Mouse (Mus musculus): ENCODE measurements around the gene L3hypdh.

Gene L3hypdh

DNA sequence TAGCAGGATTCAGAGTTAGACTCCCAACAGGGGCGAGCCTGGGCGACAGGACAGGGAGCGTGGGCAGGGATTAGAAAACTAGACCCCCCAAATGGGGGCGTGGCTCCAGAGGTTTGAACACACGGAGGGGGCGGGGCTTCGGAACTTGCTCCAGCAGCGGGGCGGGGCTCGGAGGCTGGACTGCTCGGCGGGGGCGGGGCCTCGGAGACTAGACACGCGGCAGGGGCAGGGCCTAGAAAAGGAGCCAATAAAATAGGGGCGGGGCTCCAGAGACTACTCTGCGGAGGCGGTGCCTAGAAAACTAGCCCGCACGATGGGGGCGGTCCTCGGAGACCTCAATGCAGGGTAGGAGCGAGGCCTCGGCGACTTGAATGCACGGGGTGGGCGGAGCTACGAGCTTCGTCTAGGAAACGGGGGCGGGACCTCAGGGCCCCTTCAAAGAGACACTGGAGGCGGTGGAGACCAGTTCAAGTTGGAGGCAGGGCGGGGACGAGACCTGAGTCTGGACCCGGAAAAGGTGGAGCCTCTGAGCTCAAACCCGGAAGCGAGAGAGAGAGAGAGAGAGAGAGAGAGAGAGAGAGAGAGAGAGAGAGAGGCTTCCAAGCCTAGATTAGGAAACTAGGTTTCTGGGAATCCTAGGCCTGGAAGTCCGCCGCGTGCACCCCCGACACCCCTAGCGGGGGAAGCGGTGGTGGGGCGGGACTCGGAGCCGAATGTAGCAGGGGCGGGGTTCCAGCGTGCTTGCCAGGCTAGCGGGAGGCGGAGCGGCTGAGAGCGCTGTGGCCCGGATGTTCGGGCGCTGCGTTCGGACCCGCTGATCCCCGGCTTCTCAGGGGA lies at the start of gene L3hypdh, which contains the start of gene Jkamp:
TSS of gene L3hypdh (minus strand) at position 111 of the 837 bp plus-strand sequence.
TSS of gene Jkamp (plus strand) at position 261 of the 837 bp plus-strand sequence.
- DNase-seq (ENCODE audit: extremely low read depth, low read depth, low spot score) = peak; percentile 96

DNA sequence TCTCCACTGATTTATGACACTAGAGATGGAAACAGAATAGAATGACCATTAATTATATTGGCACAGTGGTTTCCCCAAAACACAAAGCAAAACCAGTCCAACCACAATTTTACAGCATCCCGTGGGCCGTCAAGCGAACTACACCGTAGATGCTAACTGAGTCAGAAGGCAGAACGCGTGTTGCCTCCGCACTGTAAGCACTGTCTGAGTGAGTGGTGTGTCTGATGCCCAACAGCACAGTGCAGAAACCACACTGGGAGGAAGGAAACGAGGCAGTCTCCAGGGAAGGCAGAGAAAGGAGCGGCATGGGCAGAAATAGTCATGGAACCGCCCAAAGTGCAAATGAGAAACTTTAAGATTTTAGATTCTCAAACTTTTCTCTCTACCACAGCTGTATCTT lies 44.0 kb upstream of the L3hypdh start:
- no peak for DNase-seq (ENCODE audit: extremely low read depth, low read depth, low spot score)

DNA sequence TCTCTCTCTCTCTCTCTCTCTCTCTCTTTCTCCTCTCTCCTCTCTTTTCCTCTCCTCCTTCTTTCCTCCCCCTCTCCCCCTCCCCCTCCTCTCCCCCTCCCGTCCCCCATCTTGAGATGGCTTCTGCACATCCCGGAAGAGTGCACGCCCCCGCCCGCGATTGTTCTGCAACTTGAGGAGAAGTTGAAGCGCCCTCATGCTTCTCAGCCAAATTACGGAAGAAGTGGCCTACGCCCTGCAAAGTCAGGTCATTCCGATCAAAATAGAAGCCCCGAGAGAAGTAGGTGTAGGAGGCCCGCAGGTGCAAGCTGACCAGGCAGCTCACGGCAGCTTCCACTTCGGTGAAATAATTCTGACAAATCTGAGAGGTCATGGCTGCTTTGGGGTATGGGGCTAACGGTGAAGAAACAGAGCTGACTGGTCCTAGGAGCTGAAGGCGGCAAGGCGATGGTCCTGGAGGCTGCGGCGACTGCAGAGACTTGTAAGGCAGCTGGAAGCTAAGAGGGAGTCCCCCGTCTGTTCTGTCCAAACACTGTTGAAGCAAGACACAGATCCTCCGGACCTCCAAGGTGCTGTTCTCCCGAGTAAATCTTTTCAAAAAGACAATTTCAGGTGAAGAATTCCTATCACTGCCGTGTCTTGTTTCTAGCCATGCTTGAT lies 30.6 kb upstream of the L3hypdh start:
- no peak for DNase-seq (ENCODE audit: extremely low read depth, low read depth, low spot score)

DNA sequence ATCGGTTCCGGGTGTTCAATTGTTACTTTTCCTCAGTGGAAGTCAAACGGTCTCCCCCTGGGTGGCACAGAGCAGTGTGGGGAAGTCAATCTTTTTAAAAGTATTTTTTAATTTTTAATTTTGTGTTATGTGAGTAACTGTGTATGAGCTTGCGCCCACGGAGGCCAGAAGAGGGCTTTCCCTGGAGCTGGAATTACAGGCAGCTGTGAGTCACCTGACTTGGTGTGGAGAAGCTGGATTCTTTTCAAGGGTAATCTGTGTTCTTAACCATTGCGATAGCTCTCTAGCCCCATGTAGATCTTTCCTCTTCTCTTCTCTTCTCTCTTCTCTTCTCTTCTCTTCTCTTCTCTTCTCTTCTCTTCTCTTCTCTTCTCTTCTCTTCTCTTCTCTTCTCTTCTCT lies 29.9 kb upstream of the L3hypdh start:
- no peak for DNase-seq (ENCODE audit: extremely low read depth, low read depth, low spot score)

DNA sequence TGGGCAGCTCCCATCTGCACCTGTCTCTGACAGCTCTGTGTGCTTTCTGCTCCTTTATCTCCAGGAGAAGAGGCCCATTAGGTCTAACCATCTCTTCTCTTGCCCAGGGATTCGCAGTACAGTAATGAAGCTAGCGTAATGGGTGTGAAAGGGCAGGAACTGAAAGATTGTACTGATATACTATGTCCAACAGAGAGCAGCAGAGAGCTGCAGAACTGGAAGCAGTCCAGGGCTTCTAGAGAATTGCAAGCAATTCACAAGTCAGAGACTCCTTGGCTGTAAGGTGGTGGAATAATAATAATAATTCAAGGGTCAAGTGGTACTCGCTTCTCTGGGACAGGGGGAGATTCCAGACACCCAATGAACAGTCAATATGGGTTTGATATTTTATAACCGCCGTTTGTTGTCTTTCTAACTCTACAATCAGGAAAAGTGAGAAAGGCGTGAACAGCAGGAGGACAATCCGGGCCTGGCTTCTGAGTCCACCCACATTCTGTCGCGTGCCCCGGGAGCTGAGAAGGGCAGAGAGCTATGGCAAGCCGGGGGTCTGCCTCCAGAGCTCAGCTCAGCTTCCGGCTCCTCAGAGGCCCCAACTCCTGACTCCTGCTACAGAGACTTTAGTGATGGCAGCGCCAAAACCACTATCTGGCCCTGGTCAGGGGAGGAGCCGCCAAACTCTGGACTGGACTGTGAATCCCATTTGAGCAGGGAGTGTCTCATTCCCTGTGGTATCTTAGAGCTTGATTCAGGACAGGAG lies 19.5 kb upstream of the L3hypdh start:
- no peak for DNase-seq (ENCODE audit: extremely low read depth, low read depth, low spot score)

DNA sequence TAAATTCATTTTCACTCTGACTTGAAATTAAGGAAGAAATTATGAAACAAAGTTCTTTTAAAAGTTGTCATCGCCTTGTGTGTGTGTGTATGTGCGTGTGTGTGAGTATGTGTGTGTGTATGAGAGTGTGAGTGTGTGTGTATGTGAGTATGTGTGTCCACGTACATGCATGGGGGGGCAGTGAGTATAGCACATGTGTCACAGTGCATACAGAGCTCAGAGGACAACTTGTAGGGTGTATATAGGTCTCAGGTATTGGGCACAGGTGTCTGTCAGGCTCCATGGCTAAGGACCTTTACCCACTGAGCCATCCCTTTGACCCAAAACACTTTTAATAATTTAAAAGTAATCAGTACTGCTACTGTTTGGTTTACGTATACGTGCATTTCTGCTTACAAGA lies 18.8 kb upstream of the L3hypdh start:
- DNase-seq (ENCODE audit: extremely low read depth, low read depth, low spot score) = no peak

DNA sequence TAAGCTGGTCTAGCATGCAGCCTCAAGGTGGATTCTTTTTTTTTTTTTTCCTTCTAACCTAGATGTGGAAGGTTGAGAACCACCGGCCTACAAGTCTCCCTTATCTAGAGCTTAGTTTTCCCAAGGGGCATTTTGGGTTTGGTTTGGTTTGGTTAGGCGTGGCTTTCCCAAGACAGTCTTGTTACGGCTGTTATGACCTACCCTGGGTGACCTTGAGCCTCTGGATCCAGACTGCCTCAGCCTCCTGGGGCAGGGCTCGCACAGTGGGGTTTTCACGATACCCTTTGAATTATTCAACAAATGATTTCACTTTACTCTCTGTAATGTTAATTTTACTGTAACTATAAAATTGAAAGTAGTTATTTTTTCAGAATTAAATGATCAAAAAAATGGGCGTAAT lies 17.5 kb upstream of the L3hypdh start:
- no peak for DNase-seq (ENCODE audit: extremely low read depth, low read depth, low spot score)

DNA sequence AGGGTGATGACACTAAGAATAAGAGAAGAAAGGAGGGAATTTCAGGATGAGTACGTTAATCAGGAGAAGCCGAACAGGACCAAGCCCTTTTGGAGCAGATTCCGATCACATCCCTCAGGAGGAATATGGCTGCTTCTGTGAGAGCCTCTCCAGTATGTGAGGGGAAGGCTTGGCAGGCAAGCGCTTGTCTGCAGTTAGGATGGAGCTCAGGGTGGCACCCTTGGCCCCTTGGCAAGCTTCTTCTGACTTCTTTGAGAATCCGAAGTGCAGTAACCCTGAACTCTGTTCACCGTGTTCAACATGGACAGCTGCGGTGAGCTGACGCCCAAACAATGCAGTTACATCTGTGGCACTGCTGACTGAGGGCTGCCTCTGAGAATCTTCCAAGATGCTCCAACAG lies 11.7 kb upstream of the L3hypdh start:
- no peak for DNase-seq (ENCODE audit: extremely low read depth, low read depth, low spot score)

DNA sequence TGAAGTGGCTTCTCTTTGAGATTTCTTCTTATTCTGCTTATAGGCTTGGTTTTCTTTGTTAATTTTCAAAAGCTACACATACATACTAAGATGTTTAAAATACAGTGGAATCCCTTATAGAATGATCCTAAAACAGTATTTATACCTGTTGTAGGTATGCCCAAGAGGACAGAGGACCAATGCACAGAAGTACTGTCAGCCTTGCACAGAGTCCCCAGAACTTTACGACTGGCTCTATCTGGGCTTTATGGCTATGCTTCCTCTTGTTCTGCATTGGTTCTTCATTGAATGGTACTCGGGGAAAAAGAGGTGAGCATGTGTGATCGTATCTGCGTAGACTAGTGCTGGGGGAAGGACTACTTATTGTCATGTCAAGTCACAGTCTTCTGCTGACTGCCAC lies 4.6 kb upstream of the L3hypdh start:
- DNase-seq (ENCODE audit: extremely low read depth, low read depth, low spot score) = no peak

DNA sequence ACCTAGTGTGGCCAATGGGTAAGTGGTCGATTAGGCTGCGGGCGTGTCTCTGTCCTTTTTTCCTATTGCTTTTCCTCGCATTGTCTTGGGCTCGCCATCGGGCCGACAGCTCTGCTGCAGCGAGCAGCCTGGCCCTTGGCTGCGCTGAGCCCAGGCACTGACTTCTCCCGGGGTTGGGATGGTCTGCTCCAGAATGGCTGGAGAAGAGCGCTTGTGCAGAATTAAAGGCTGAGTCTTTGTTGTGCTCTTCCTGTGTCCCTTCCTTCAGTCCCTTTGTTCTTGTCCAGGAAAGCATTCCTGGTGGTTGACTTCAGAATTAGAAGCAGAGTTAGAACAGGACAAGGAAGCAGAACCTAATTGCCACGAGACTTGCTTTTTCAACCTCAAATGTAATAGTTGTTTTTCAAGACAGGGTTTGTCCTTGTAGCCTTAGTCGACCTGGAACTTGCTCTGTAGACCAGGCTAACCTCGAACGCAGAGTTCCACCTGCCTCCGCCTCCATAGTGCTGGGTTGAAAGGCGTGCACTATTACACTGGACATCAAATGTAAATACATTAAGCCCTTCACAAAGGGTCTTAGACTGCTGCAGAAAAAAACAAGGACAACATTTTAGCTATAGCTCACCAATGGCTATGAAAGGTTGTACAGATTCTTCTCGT lies 1.1 kb upstream of the L3hypdh start:
- no peak for DNase-seq (ENCODE audit: extremely low read depth, low read depth, low spot score)

DNA sequence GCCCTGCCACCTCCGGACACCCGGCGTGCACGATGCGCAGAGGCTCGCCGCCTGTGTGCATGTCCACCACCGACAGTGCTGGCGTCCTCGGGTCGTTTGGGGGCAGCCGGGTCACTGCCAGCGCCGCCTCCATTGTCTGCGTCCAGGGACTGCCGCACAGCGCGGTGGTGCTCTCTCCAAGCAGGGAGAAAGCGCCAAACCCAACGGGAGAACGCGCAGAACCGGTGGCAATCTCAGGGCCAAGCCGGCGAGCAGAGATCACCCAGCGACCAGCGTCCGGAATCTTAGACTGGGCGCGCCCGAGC lies 263 bp downstream of the L3hypdh start:
- DNase-seq (ENCODE audit: extremely low read depth, low read depth, low spot score) = no peak

DNA sequence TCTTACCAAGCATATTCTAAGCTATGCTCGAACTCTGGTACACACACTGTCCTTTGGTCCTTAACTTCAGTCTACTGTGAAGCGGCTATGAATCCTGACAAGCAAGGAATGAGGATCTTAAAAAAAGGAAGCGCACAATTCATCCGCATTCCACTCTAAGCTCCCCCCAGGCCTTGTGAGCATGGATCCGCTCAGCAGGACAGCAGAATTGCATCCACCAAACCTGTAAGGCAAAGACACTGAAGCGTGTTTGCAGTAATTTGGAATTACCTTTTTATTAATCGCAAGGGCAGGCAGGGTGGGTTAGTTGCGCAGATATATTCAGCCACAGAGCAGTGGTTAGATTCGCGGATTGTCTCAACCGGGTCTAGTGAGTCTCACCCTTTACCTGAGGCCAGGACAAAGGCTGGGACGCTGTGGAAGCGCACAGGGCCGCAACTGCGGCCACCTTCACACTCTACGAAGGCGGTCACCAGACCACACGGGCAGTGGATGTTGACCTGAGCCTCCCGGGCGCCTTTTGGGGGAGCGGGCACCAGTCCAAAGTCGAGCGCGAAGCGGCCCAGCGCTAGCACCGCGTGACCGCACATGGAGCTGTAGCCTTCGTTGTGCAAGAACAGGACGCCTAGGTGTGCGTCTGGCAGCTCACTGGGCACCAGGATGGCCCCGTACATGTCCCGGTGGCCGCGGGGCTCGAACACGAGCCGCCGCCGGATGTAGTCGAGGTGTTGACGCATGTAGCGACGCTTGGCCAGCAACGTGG lies 797 bp downstream of the L3hypdh start:
- no peak for DNase-seq (ENCODE audit: extremely low read depth, low read depth, low spot score)

DNA sequence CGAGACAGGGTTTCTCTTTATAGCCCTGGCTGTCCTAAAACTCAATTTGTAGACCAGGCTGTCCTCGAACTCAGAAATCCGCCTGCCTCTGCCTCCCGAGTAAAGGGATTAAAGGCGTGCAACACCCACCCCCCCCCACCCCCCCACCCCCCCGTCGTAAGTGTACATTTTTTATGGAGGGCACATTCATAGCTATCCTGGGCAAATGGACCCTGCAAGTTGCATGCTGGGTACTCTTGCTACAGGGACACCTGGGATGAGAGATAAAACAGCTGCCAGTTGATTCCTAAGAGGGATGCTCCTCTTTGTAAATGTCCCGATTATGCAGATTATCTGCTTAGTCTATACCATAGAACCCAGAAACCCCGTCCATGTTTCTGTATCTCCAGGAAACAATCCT lies 2.0 kb downstream of the L3hypdh start:
- no peak for DNase-seq (ENCODE audit: extremely low read depth, low read depth, low spot score)

DNA sequence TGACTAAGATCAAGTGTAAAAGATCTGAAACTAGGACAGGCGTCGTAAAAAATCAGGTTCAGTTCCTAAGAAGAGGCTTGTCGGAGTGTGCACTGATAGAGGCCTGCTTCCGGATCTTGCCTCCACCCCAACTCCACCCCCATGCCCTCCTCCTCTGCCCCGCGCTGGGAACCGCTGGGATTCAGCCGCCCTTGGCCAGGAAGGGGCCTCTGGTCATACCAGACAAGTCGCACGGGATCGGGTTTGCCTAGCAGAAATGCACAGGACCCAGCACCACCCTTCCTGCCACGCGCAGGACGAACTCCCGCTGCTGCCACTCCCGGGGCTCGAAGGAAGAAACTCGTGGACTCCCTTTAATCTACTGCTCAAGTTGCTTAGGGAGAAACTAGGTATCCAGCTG lies 2.9 kb downstream of the L3hypdh start:
- no peak for DNase-seq (ENCODE audit: extremely low read depth, low read depth, low spot score)

DNA sequence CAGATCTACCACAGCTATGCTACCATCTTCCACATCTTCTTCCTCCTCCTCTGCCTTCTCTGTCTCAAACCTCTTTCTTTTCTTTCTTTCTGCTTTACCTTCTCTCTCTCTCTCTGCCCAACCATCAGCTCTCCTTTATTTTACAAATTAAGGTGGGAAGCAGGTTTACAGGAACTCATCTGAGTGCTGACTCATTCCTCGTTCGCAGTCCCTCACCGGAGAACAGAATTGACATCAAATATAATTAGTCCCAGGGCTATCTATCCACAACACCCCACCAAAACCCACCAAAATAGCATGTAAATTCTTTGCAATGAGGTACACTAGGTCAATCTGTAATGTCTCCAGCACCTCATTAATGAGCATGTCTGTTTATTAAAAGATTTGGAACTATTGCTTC lies 3.3 kb downstream of the L3hypdh start:
- no peak for DNase-seq (ENCODE audit: extremely low read depth, low read depth, low spot score)

DNA sequence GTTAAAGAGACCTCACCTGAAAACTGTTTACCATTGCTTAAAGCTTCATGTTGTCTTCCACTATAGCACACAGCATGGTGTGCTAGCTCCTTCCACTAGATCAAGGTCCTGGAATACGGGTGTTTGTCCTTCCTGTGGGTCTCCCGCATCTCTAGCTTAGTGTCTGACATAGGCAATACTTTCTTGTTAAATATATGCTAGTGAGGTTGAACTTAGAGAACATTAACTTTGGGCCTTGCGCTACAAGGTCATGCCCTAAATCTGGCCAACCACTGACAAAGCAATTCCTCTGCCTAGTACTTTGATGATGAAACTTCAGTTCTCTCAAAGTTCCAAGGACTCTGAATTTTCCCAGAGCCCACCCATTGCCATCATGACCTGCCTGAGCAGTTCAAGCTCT lies 7.0 kb downstream of the L3hypdh start:
- DNase-seq (ENCODE audit: extremely low read depth, low read depth, low spot score) = no peak

DNA sequence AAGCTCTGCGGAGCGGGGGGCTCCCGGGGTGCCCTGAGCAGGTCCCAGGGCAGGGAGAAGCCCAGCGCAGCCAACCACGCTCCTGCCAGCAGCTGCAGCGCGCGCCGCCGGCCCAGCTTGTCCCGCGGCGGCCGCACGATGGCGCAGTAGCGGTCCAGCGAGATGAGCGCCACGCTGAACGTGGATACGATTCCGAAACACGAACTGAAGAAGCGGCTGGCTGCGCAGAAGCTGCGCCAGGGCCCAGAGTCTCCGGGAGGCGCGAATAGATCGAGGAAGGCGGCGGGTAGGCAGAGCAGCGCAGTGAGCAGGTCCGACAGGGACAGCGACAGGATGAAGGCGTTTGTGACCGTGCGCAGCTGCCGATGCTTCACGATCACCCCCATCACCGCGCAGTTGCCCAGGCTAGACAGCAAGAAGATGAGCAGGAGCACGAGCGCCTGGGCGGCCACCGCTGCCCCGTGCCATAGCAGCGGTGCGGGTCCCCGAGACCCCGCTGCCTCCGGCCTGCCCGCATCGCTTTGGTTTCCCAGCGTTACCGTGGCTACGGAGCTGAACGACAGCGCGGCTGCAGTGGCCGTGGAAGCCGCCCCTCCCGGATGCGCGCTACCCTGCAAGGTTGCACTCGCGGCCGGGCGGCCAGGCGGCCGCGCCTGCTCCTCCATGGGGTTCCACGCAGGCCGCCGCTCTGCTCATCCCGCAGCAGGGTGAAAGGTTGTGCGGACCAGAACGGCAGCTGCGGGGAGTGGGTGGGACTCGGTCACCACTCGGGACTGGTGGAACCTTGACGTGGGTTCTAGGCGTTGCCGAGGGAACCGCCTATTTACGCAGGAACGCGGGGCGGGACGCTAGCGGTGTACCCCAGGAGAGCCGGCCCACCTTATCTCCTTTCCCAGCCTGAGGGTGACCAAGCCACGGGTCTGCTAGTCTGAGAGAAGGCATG lies 14.6 kb downstream of the L3hypdh start, which contains the start of gene Gpr135:
TSS of gene Gpr135 (minus strand) at position 799 of the 943 bp plus-strand sequence.
- no peak for DNase-seq (ENCODE audit: extremely low read depth, low read depth, low spot score)

DNA sequence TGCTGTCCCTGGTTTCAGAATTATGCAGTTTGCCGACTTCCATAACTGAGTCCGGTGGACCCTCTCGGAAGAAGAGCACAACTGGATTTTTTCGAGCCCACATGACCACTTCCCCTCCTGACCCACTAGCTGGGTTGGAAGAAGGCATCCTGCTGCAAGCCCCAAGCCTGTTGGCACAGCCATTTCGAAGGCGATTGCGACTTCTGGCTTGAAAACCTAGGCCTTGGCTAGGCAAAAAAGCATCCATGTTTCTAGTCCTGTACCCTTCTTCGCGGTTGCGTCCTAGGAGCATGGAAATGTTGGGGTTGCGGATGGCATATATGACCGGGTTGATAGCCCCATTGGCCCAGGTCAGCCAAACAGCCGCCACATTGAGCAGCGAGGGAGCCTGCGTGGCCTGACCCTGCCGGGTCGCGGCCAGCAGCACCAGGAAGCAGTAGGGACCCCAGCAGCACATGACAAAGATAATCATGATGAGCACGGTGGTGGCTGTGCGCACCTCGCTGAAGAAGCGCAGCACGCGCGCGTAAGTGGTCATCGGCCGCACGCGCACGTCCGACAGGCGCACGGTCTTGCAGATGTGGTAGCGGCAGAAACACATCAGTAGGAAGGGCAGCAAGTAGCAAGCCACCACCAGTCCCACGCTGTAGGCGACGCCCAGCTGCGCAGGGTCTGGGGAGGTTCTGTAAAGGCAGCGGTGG lies 15.5 kb downstream of the L3hypdh start:
- DNase-seq (ENCODE audit: extremely low read depth, low read depth, low spot score) = no peak

DNA sequence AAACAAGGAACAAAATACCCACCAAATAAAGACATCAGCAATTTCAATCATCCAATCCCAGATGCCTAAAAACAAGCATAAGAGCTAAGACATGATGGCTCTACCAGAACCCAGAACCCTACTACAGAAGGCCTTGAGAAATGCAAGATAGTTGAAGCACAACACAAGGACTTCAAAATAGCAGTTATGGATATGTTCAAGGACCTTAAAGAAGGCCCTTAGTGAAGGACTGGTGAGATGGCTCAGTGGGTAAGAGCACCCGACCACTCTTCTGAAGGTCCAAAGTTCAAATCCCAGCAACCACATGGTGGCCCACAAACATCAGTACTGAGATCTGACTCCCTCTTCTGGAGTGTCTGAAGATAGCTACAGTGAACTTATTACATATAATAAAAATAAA lies 27.5 kb downstream of the L3hypdh start:
- DNase-seq (ENCODE audit: extremely low read depth, low read depth, low spot score) = no peak

Data from fat pad, adult 2 months (tissue).